Mouse (Mus musculus) spleen, adult 12 weeks (tissue): ENCODE results near the gene Fam71b.

Source experiments
- DNase-seq: peaks from one replicate; pipeline ENCODE4 v3.0.0; 2022; ENCODE audit warnings: low spot score

The Fam71b gene

DNA sequence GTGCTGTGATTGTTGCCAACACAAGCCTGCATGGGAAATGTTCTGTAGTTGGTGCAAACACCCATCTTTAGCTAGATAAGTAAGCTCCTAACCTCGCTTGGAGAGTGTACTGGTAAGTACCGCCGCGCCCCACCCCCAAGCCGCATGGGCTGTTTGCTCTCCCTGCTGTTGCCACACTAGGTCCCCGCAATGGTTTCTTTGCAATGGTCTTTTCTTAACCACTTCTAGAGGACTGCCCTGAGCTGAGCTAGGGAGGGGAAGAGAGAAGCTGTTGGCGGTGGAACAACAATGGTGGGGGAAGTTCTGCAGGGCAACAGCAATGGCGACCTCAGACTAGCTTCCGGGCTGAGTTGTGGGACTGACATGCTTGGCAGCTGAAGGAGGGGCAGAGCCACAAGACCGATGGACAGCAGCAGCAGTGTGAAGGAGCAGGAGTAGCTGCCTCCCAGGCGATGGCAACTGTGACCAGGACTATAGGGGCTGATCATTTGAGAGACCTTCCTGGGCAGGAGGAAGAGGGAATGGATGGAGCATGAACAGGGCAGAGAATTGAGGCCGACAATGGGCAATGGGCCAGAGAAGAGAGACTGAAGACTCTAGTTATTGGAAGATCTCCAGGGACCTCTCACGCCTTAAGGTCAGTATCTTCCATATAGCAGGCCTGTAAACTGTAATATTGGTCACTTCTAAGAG lies at the start of gene Fam71b:
Gene Fam71b, plus strand, starts transcription at position 393 of the 693 bp plus-strand sequence.
- no peak for DNase-seq

DNA sequence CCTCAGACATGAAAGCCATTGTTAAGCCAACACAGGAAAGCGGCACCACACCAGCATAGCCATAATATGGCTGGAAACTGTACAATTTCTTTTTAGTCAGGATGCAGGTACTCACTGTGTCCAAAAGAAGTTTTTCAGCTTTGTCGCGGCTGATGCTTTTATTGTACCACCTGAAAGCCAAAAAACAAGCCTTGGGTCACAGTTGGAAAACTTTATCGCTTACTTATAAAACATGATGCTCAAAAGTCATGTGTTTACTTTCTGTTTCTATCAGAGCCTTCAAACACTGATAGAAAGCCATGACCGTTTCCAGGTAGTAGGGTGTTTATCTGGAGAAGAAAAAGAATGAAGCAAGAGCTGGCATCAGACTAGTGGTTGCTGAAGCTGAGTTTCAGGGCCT lies 48.6 kb upstream of the Fam71b start:
- no peak for DNase-seq

DNA sequence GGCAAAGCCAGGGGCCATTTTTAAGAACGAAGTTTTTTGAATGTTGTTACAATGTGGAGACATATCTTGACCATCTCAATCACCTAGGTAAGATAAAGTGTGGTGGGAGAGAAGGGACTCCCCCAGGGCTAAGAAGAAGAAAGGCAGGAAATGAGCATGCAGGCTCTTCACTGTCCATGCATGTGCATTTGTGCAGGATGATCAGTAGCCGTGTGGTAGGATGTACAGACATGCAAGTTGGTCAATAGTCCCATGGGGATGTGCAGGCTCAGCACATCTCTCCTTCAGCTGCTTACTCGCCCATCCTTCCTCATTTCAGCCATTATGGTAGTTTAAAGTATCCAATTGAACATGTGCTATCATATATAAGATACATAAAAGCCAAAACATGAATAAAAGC lies 47.9 kb upstream of the Fam71b start:
- no peak for DNase-seq

DNA sequence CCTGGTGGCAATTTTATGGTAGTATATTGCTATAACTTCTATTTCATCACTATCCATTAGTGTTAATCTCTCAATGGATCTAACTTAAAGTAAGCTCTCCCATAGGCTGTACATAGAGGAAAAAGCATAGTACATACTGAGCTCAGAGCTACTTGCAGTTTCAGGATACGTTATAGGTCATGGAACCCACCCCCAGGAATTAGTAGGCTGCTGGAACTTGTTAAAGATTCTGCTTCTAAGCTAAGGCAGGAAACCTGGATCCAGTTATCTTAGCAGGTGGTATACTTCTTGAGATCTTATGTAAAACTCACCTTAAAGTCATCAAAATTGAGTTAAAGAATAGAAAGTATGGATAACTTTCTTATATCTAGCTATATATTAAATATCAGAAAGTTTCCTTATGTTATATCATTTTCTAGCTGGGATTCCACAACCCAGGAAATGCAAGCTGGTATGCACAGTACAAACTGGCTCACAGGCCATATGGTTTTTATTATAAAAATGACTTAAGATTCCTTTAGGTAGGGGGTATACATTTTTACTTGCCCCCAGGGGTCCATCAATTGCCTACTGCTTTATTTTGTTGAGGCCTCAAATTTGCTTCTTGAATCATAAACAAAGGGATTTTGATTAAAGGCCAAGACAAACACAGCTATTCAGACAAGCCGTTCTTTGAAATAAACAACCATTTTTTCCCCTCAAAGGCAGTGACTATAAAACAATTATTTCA lies 46.5 kb upstream of the Fam71b start:
- DNase-seq: no peak

DNA sequence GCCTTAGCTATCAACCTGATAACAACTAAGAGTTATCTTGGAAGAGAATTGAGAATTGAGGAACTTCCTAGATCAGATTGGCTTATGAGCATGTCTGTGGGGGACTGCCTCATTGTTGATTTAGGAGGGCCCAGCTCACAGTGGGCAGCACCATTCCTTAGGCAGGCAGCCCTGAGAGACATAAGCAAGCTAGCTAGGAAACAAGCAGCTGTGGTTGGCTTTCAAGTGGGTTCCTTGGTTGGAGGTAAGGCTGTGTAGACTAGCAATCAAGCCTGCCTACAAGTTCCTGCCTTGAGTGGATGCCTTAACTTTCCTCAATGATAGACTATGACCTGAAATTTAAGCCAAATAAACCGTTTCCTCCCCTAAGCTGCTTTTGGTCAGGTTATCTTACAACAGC lies 38.0 kb upstream of the Fam71b start:
- no peak for DNase-seq

DNA sequence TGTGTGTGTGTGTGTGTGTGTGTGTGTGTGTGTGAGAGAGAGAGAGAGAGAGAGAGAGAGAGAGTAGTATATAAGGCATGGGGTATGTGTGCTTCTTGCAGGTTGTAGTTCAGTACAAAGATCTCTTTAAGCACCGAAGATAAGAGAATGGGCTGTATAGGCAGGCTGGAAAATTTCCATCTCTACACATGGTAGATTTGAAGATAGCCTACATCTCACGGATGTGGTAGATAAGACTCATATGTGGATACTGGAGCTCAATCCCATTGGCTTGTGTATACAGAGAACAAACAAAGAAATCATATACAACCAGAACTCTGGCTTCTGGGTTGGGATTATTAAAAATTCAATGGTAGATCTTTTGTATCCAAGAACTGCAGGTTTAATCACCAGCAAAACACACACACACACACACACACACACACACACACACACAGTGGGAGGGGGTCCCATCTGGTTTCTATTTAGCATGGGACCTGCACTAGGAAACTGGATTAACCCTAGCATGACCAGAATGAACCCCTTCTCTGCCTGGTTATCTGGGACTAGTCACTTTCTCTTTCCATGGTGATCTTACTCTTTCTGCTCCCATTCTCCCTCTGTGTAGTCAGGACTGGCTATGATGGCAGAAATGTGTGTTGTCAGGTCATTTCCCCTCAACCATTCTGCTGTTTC lies 35.2 kb upstream of the Fam71b start:
- no peak for DNase-seq

DNA sequence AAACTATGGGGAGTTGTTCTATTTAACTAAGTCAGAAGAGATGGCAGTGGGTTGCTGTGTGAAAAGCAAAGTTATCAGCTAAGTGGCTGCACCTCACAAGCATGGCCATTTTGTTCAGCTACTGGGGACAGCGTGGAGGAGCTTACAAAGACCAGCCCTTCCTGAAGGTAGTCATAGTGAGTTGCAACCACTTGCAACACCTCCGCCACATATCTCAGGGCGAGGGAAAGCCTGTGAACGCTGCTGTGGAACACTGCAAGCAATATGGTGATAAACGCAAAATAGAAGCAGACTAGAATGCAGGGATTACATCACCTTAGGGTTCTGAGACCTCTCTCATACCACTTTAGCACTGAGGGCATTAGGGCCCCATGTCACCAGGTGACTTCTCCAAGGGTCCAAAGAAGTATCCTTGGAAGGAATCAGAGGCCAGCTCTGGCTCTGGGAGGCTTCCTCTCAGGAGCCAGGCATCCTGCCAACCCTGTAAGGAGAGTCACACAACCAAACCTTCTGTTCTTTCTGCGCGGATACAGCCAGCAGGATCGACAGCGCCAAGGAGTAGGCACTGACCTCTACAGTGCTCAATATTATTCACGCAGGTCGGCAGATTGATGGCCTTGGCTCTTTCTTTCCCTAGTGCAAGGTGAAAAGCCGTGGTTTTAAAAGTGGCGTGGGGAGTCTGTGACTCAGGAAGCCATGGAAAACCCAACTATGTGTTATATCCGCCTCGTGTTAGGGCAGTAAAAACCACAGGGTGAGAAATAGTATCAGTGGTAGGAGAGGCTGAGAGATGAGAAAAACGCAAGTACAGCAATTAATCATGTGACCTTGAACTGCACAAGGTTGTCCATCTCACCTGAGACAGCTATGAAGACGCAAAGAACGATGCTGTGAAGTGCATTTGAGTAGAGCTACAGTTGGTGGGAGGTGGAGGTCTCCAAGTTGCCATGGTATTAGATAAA lies 34.0 kb upstream of the Fam71b start:
- DNase-seq: no peak

DNA sequence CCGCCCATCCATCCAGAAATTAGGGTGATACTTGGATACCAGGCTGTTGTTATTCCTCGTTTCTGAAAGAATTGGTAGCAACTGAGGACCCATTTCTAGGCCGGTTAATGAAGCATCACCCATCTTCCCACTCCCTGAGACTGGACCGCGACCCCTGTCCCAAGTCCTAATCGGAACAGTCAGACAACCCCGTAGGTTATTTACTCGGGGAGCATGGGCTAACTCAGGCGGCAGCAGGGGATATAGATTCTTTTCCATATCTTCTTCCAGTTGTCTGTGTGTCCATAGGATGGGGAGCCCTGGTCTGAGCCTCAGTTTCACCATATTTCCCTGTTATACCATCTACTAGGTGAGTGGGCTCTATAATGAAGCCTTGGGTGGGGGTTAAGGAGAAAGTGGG lies 32.5 kb upstream of the Fam71b start:
- no peak for DNase-seq

DNA sequence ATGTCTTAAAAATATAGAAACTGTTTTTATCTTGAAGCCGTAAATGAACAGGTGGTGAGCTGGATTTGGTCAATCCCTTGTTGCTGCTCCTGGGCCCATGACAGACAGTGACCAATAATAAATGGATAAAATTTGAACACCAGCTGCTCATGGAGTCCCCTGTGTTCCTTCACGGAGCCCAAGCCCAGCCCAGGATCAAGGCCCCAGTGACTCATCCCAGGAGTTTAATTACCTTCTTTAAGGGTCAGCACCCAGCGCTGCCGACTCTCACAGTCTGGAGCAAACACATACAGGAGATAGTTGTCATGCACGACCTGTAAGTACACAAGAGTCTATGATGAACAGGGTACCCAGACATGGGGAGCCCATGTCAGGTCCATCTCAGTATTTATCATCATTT lies 30.6 kb upstream of the Fam71b start:
- DNase-seq: no peak

DNA sequence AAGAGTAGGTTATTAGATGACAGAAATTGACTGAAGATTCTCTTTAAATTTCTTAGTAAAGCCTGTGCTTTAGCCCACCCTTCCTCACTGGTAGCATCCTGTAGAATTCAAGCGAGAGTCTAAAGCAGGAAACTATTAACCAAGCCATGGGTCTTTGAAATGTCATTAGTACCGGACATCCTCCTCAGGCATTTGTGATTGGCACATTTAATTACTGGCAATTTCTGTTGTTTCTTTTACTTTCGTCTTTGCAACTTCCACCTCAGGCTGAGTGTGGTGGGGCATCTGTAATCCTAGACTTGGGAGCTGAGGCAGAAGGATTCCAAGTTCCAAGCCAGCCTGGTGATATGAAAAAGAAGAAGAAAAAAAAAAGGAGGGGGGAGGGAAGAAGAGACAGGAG lies 30.0 kb upstream of the Fam71b start:
- no peak for DNase-seq

DNA sequence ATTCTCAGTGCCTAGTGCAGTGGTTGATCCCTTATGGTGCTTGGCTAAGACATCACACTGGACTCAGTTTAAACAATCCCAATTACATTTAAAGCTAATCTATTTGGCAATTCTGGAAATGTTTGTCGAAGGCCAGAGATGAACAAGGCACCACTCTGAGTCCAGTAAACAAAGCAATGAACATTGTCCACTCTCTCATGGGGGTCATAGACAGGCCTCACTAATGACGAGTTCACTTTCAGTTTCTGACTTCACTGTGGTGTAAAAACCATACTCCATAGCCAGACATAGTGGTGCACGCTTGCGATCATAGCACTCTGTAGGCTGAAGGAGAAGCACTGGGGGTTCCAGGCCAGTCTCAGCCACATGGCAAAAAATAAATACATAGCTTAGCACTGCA lies 25.9 kb upstream of the Fam71b start:
- no peak for DNase-seq

DNA sequence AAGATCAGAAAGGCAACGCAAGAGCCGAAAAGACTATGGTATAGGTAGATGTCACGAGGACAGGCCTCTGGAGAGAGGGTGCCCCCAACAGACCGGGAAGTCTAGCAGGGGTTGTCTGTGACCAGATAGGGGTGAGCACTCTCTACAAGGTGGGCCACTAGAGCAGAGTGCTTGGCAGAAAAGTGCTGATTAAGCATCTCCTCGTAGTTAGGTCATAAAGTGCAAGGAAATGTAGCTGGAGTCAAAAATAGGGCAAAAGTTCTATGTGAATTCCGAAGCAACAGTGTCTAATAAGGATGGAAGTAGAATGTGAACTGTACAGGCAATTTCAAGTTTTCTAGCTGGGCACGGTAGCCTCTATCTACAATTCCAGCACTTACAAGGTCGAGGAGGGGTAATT lies 25.1 kb upstream of the Fam71b start:
- DNase-seq: no peak

DNA sequence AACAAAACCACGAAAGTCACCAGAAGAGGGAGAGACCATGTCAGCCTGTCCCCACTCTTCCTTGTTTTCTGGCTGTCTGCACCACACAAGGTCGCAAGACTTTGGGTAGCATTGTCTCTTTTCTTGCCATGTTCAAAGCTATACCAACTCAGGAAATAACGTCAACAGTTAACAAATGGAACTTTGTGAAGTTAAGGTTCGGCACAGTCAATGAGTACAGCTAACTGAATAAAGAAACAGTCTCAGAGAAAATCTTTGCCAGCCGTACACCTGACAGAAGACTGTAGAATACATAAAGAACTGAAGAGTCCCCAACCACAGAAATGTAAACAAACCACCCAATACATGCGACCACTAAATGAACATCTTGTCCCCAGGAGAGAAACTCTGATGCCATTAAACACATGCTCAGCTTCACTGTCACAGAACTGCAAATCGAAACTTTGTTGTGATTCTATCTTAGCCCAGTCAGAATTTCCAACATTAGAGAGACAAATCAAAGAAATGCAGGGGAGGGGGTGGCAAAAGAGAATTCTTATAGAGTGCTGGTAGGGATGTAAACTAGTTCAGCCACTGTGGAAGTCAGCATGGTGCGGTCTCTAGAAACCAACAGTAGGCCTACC lies 23.9 kb upstream of the Fam71b start:
- no peak for DNase-seq

DNA sequence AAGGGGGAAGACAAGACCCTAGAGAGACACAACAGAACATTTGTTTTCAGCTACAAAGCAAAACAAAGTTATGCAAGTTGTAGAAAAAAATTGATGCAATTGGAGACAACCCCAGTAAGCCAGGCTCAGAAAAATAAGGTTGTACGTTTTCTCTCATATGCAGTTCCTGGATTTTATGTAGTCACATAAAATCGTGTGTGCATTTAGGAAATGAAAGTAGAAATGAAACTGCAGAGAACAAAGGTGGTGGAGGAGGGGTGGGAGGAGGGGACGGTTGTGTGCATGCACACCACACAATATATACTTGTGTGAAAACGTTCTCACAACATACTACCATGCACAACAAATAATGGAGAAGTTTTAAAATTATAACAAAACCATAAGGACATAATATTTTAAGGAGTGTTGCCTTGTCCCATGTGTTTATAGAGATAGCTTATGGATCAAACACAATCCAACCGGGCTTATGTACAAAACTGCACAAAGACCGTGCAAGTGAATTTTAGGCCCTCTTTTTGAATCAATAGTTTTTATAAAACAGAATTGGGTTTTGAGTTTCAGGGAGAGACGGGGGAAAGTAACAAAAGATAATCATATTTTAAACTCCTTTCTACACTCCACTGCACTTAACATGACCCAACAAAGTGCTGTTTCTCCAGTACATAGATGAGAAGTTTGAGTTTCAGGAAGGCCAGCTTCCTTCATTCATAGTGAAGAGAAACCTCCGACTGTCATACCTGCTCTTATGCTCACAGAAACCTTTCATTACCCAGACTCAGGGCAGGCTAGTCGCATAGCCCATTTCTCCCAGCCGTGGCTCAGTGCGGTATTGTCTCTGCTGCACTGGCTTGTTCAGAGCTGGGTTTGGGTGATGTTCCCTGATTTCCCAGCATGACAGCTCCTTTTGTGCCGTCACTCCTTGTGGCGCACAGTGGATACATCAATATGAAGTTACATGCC lies 23.0 kb upstream of the Fam71b start:
- no peak for DNase-seq

DNA sequence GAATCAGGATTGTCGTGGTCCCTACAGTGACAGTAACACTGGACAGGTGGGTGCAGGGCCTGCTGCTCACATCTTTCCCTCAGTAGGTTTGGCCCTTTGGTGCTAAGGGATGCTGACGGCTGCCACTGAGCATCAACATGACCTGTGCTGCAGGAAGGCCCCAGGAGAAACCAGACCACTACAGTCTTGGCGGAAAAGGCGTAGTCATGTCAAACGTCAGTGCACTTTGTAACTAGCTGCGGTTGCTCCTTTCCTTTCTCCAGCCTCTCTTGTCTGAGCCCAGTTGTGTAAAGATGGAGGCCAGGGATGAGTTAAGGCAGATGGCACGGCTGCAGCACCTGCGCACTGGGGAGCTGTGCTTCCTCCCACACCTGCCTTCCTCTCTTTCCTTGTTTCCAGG lies 21.3 kb upstream of the Fam71b start:
- no peak for DNase-seq

DNA sequence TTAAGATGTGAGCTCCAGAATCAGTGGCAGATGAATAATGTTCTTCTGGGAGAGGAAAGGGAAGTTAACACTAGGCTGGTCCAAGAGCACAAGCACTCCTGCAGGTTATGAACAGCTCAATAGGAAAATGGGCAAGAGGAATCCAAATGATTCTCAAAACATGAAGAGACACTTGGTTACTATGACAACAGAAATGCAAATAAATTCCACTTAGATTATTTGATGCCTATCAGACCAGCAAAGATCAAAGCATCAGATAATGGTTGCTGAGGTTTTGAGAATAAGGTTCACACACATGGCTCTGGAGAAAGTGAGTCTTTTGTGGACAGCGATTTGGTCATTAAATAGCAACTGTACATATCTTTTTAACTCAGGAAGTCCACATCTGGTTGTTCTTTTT lies 19.0 kb upstream of the Fam71b start:
- DNase-seq: no peak

DNA sequence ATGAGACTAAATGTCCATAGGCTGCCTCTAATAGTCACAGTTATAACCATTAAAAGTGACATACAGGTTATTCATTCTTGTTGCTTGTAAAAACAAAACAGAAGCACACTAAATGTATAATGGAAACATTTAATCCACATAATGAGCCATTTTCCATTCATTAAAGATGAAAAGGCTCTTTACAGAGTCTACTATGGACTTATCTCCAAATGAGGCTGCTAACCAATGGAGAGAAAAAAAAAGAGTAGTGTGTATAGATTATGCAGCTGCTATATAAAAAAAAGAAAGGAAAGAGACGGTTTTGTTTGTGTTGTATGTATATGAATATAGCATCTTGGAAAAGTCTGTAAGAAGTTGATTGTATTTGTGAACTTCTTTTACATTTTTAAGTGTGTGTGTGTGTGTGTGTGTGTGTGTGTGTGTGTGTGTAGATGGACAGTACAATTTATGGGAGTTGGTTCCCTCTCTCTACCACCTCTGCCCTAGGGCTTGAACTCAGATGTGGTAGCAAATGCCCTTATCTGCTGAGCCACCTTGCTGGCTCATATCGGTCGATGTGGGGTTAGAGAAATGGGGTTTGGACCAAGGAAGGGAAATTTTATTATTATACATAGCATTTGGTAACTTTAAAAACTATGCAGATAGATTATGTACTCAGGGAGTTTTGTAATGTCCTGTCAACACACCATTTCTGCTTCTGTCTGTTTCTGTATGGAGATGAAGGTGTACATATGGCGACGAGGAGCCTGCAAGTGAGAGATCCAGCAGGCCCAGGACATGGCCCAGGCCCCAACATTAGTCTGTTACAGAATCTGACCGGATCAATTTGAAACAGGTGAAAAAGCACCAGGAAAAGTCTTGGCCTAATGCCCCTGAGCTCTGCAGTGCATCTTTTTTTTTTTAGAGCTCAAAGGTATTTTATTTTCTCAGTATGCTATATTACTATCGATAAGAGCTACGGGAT lies 18.3 kb upstream of the Fam71b start:
- peak; percentile 12 for DNase-seq

DNA sequence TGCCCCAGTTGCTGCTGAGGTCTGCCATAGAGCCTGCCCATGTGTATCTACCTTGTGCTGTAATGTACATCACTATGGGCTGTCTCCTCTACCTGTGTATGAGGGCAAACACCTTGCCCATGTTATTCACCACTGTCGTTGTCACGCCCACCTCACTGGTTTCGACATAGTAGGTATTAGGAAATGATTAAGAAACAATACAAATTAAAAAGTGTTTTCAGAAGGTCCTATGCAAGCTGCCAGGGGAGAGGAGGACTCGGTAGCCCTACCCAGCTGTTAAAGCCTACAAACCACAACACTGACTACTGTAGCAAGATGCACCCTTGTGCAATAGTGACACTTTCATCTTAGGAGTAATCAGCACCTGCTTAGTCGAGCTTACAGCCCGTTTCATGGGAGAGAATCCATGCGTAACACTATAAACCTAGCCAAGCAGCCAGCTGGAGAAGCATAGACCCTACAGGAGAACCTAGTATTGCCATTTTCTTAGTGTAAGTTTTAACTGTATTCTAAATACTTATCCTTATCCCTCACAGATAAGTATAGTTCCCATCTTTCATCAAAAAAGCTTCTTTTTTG lies 16.2 kb upstream of the Fam71b start:
- no peak for DNase-seq

DNA sequence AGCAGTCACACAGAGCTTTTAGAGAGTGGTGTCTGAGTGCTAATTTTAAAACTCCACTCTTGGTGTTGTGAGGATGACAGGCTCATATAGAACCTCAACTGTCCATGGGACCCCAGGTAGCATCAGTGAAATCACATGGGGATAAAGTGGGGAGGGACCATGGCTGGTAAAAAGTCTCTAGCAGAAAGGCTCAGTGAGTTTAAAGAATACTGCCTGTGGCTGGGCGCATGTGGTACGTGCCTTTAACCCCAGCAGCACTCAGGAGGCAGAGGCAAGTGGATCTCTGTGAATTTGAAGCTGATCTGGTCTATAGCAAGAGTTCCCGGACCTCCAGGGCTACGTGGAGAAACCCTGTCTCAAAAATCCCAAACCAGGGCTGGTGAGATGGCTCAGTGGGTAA lies 13.9 kb upstream of the Fam71b start:
- DNase-seq: no peak
